Mouse (Mus musculus): ENCODE measurements around the gene Esp3.
"Not testable (repeated sequence)": the region's sequence is repeated elsewhere in the genome, so short reads cannot be mapped to it uniquely, and the experiment has no call there.

Esp3 gene

DNA sequence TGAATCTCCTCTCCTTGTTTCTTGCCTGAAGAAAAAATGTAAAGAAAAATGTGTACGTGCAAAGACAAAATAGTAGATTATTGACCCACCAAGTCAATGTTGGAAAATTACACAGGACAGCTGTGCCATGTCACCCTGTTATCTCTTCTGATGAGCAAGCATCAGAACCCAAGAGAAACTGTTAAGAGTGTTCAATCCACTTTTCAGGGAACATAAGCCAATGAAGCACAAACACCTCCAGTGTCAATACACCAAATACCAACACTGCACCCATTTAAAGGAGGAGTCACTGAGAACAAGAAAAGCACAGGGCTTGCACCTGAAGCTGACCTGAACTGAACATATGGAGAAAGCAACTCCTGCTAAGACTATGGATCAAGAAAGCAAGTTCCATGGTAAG lies at the start of gene Esp3:
Gene Esp3 (plus strand): TSS at position 301 of the 400 bp plus-strand sequence.
- DNase-seq (ENCODE audit: inconsistent ontology term) = not testable (repeated sequence)

DNA sequence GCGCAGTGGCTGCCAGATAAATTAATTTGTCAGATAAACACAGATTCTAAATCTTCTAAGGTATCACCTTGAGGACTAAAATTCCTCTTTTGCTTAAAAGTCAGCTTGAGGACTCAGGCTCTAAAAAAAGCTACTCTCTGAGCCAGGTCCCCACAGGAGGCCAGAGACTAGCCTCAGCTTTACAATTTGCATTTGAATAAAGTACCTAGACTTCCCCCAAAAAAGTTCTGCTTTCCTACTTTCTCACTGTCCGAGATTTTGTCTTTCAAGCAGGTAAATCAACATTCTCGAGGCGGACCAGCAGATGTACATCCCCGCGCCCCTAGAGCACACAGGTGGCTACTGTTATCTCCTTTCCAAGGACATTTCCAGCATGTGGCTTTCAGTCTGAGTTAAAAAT lies 48.0 kb upstream of the Esp3 start:
- DNase-seq (ENCODE audit: inconsistent ontology term) = not testable (repeated sequence)

DNA sequence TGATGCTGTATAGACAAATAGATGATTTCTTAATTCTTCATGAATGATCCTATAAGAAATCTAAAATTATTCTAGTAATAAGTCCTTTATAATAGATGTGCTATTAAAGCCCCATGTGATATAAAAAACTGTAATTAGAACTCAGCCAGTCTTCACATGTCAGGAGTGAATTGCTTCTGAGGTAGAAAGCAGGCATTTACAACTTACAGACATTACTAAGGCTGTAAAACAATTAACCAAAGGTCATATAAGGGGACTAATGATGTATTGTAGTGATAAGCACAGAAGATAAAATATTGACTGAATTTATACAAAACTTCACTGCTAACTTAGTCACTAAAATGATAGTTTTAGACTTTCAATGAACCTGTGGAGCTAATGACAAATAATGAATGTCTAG lies 40.6 kb upstream of the Esp3 start:
- no peak for DNase-seq (ENCODE audit: inconsistent ontology term)

DNA sequence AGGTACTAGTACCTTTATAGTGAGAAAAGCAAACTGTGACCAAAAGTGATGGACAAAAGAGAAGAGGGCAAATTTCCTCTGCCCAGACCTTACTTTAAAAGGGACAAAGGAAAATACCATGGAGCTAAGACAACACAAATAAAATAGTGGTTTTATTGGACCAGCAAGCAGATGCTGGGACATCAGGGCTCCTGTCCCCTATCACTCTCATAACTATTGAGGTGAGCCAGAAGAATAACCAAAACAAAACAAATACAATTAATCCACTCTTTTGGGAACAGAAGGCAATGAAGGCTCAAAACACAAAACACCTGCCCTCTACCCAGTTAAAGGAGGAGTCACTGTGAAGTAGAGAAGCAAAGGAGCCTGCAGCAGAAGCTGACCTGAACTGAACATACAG lies 33.6 kb upstream of the Esp3 start, which contains the start of gene Esp4:
Gene Esp4 (plus strand): TSS at position 301 of the 400 bp plus-strand sequence.
- no peak for DNase-seq (ENCODE audit: inconsistent ontology term)

DNA sequence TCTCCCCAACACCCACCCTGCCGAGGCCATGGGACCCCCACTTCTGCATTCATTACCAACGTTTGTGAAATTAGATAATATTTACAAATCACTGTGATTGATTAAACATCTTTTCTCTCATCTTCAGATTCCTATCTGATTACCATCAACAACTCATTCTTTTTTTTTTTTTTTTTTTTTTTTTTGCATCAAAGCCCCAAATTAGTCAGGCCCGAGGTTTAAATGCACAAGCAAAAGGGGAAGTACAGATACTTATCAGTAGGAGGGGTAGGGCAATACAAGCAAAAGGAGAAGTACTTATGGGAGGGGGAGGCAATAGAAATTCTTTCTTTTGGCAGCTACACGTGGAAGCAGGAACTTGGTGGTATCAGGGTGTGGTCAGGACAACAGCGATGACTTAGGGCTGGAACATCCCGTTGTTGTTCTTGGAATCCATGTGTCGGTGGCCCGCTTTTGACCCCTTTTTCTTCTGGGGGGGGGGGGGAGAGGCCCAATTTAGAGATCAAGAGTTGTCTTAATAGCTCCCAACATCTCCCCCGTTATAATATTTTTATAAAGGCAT lies 30.3 kb downstream of the Esp3 start:
- DNase-seq (ENCODE audit: inconsistent ontology term) = not testable (repeated sequence)

DNA sequence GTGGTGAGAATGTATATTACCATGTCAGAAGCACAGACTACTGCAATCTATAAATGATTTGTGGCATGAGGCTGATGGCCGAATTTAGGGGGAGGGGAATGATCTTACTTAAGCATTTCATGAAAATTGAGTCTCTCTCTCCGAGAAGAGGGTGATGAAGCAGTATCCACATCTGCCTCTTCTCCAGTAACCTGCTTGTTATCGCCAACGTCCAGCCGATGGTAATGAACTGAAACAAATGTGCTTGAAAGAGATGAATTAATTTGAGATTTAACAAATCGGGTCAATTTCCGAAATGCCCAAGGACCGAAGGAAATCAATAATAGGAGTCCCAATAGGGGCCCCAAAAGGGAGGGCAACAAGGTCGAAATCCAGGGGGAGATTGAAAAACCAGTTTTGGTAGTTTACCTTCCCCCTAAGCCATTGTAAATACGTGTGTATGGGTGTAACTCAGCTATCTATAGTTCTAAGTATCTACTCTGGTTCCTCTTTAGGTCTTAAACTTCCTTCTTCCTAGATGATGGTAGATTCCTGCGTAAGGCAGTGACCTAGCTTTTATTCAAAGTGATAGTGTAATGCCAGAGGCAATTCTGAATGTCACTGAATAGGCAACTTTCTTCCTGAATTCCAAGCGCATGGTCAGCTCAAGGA lies 31.4 kb downstream of the Esp3 start:
- DNase-seq (ENCODE audit: inconsistent ontology term) = not testable (repeated sequence)
